Mouse (Mus musculus): ENCODE results near the gene Wfdc1.

- no peak for TF ChIP-seq GATA1 (IDR thresholded peaks at IDR 0.05; ENCODE audit: borderline replicate concordance, low read length)
- no peak for TF ChIP-seq FLI1 (IDR thresholded peaks at IDR 0.05; ENCODE audit: low read length)
Measured at GRCm38 (mm10) chr8:119644981-119645597, 21.1 kb upstream of the Wfdc1 start.

Measured in megakaryocyte, embryonic 14.5 days (primary cell).